Mouse (Mus musculus): Measurements from ENCODE around the gene Akr1cl.
"Not testable (repeated sequence)": the region's sequence is repeated elsewhere in the genome, so short reads cannot be mapped to it uniquely, and the experiment has no call there.

The Akr1cl gene

DNA sequence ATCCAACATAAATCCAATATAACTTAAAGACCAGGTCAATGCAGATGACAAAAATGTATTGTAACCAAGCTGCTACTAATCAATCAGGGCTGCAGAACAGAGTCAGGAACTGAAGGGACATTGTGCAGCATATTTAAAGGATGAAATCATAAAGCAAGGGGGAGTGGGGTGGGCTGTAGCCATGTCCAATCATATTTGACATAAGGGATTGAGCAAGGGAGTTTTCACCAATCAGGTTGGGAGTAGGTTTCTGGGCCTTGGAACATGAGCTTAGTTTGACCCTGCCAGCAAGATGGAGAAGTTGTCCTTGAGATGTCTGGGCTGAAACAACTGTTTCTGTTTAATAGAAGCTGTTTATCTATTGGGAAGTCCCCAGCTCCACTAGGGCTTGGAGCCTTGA, at the start of gene Akr1cl:
Akr1cl (minus strand) TSS at position 119 of the 400 bp plus-strand sequence.
- DNase-seq, result no peak

DNA sequence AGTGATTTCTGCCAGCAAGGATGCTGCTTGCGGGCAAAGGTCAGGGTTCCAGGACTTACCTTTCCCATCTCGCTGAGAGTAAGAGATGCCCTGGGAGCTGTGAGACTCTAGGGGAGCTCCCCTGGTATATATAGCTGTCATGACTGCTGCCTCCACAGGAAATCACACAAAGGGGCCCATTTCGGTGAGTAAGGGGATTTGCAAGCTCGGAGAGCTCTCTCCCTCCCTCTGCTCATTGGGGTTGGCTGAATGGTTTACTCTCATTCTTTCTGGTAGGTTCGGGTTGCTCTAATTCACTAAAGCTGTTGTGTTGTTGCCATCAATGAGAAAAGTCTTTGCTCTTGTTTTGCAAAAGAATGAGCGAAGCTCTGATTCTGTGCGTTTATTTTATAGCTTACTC, 49.6 kb upstream of the Akr1cl start, which contains the start of gene Crygb:
Crygb (minus strand) TSS at position 101 of the 400 bp plus-strand sequence.
- DNase-seq, result no peak

DNA sequence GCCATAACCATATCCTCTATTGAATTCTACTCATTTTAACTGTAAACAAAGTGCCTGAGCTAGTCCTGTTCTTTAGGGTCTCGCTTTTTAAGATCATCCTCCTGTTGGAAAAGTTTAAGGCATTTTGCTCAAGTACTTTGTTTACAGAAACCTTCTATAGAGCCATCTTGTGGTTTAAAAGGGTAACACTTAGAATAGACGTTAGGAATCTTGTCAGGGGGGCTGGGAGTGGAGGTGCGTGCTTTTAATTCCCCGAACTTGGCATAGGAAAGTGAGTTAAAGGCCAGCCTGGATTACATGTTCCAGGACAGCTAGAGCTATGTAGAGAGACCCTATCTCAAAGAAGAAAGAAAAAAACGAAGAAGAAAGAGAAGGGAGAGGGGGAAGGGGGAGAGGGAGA, 43.0 kb upstream of the Akr1cl start:
- no peak for DNase-seq

DNA sequence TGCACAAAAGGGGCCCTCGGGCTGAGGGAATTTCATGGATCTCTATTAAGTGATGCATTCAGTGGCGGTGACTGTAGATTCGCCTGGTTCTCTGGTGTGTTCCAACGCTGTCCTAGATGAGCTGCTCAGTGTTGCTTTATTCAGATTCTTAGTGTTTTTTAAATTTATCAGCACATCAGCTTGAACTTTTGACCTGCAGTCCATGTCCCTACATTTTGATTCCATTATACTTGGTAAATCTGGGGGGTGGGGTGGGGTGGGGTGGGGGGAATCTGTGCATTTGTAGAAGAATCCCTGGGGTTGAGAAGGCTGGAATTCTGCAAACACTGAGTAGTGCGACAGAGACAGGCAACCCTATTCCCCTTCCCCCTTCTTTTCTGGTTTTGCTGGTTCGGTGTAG, 41.0 kb upstream of the Akr1cl start, which contains the start of gene Crygc:
Crygc (minus strand) TSS at position 101 of the 400 bp plus-strand sequence.
- no peak for DNase-seq

DNA sequence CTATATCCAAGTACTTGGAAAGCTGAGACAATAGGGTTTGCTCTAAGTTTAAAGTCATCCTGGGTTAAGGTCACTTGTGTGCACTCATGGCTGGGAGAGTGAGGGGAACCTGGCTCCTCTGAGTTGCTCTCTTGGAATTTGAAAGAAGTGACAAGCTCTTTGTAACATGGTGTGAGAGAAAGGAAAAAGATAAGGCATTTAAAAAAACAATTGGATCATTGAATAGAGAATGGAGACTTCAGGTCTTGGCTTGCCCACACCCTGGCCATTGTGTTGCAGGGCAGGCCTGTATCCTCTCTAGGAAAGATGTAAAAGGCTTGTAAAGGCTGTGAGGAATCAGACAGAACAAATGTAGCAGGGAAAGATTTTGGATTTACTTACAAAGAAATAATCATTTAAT, 35.3 kb upstream of the Akr1cl start:
- DNase-seq, result no peak

DNA sequence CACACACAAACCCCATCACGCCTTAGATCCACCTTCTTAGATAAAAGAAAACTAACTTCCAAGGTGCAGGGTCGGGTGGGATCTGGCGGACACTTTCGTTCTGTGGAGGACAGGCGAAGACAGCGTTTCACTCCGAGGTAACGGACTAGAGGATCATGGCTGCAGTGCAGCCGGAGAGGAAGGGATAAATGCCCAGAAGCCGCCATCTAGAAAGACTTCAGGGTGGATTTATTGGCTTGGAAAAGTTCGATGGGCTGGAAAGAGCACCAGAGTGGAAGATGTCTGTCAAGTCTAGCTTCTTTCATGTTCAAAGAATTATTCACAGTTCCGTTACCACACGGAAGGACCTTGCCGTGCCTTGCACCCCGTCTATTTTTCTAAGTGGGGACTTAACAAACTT, 31.6 kb upstream of the Akr1cl start:
- DNase-seq, result no peak

DNA sequence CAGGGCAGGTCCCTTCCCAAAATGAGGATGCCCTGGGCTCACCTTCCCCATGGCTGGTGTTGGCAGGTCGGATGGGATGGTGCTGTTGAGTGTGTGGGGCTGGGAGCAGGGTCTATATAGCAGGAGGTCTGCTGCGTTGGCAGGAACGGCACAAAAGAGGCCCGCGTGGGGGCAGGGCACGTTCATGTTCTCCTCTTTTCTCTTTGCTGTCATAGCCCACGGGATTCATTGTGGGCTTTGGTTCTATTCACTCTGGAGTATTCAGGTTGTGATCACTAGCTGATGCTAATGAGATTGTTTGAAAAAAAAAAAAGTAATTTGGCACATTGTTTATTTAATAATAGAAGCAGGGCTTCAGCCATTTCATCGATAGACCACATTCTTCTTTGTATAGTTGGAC, 30.8 kb upstream of the Akr1cl start, which contains the start of gene Crygd:
Crygd (minus strand) TSS at position 101 of the 400 bp plus-strand sequence.
- no peak for DNase-seq

DNA sequence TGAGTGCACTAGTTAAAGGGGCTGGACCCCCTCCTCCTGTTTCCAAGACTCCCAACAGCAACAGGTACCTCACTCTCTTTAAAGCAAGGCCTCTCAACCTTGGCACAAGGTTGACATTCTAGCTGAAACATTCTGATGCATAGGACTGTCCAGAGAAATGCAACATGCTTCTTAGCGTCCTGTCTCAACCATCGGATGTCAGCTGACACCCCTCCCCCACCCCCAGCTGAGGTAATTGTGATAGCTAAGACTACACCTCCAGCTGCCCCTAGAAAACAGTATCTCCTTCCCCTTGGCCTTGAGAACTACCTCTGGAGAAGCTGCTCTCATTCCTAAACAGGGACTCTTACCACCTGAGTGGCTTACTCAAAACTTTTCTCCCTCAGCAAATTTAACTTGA, 19.6 kb upstream of the Akr1cl start:
- DNase-seq, result no peak

DNA sequence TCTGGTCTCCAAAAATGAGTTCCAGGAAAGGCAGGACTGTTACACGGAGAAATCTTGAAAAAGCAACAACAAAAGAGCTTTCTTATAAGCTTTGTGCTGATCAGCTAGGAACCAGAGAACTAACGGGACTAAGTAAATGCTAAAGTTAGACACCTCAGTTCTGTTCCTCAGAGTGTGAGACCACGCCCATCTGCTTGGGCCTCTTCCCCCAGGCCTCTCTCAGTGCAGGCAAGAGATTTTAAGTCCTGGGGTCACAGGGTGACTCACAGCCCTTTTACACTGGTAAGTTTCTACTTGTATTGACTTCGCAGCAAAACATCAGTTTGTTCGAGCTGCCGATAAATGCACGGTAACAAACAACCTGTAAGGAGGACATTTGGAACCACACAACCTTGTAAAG, 19.1 kb upstream of the Akr1cl start:
- DNase-seq, result no peak

DNA sequence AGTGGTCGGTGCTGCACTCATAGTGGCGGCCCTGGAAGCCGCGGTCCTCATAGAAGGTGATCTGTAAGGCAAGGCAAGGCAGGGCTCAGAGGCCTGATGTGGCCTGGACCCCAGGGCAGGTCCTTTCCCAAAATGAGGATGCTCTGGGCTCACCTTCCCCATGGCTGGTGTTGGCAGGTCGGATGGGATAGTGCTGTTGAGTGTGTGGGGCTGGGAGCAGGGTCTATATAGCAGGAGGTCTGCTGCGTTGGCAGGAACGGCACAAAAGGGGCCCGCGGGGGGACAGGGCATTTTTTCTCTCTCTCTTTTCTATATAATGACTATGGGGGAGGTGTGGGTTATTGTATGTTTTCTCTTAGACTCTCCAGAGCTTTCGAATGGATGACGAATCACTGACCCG, 18.4 kb upstream of the Akr1cl start, which contains the start of gene Cryge:
Cryge (minus strand) TSS at position 198 of the 400 bp plus-strand sequence.
- DNase-seq, result not testable (repeated sequence)

DNA sequence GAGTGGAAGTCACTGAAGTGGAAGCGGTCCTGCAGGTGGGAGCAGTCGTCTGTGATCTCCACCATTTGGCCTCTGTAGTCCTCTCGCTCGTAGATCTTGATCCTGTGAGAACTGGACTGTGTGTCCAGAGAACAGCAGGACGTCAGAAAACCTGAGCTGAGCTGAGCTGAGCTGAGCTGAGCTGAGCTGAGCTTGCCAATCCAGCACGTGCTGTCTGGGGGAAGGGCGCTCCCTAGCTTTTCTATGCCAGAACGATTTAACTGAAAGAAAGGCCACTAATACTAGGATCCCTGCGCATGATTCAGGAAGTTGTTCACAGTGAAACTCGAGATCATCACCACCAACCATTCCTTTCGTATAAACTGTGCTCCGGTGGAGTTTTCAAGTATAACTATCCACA, 16.2 kb upstream of the Akr1cl start:
- peak; percentile 35 for DNase-seq

DNA sequence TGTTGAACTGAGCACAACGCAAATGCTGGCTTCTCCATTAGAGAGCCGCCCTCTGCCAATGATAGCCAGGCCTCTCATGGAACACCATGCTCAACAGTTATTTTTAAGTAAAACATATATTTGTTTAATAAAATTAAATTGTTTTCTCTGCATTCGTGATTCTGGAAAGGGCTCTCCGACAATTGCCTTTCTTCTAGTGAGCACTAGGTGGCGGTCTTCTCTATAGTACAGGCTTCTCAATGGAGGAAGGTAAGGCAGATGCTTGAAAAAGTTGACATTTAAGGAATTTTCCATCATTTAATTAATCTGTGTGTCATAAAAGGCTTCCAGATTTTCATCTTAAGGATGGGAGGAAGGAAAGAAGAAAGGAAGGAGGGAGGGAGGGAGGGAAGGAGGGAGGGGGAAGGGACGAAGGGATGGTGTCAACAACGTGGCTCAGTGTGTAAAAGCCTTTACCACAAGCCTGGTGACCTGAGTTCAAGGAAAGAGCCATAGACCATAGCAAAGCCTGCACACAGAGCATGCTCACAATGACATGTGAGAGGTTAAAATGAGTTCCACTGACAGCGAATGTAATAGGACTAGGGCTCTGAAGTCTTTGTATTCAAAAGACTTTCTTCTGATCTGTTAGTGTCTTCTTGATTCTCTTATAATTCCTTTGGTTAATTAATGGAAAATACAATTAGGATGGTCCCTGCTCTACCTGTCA, 14.0 kb upstream of the Akr1cl start:
- DNase-seq, result no peak

DNA sequence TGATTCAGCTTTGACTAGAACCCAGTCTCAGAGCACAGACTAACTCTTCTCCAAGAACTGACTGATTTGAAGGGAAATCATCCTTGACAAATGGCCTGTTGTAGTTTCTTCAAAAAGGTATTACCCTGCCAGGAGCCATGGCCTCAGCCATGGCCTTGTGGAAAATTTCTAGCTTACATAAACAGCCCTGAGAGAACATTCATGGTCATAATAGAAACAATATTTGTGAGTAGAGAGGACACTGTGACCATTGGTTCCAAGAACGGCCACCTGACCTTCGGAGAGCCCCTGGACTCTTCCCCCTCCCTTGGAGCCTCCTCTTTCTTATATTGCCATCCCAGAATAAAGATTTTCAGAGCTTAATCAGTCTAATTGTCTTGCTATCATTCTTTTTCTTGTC, 10.9 kb upstream of the Akr1cl start:
- no peak for DNase-seq

DNA sequence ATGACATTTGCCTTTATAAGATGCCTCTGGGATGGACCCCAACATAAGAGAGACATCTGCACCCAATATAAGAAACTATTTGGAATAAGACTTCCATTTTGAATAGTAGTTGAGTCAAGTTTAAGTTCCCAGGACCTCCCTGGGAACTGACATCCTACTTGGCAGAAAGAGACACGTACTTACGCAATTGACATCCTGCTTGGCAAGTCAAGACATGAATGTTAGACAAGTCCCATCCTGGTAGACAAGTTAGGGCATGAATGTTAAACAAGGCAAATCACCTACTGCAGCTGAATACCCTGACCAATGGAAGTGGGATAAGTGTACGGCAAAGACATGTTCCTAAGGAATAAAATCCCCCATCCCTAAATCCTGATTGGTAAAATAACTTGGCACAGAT, 9.3 kb upstream of the Akr1cl start:
- DNase-seq, result no peak

DNA sequence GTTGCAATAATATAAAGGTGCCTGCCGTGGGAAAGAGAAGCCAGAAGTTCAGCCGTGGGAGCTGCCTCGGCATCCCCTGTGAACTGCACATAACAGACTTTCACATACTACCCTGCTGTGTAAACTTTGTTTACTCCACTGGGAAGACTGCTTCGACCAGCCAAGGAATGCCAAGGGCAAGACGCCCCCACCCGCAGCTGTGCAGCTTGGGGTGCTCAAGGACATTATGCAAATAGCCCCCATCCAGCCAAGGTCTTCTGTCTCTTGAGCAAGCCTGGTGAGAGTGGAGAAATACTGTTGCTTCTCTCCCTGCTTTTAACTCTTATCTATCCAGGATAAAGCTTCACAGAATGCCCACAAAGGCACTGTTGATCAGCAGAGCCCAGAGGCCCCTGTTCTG, 8.2 kb upstream of the Akr1cl start:
- no peak for DNase-seq

DNA sequence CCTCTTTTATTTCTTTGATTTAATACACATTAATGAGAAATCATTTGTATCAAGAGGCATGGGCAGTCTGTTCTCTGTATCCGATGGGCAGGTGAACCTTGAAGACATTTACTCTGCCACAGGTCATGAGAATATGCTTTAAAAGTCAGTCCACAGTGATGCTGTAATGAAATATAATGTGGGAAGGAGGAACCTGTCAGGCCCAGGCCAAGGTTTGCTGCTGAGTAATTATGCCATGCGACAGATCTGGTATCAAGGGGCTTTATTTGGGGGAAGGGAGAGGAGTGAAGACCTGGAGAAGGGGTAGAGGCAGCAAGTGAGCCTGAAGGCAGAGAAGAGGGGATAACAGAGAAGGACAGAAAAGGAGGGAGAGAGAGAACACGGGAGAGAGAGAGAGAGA, 7.1 kb upstream of the Akr1cl start:
- no peak for DNase-seq

DNA sequence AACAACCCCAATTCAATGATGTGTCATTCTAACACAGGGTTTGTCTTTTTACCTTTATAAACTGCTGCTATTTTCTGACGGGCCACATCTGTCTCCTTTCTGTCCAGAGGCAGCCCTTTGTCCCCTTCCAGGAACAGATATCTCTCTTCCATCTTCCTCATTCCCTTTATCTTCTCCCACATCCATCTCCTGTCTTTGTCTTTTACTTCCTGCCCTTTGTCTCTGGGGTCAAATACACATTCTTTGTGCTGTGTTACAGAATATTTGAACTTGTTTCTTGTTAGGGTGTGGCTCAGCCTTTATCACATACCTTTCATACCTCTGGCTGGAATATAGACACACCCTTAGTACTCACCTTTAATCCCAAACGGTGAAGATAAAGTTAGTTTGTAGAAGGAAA, 5.0 kb upstream of the Akr1cl start:
- DNase-seq, result no peak

DNA sequence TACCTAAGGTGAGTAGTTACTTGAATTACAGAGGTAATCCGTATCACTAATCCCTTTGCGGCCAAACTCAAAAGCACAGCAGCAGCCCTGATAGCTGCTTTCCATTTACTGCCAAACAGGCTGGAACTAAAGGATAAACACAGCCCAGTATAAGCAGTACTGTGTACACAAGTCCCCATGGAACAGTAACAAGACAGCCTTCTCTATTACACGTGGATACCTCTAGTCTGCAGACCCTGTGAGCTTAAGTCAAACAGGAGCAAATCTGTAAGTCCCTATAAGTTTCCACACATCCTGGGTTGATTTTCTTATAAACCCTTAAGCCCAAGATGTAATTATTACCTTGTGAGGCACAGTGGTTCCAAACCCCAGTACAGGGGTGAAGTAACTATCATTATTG, 3.0 kb upstream of the Akr1cl start:
- DNase-seq, result no peak

DNA sequence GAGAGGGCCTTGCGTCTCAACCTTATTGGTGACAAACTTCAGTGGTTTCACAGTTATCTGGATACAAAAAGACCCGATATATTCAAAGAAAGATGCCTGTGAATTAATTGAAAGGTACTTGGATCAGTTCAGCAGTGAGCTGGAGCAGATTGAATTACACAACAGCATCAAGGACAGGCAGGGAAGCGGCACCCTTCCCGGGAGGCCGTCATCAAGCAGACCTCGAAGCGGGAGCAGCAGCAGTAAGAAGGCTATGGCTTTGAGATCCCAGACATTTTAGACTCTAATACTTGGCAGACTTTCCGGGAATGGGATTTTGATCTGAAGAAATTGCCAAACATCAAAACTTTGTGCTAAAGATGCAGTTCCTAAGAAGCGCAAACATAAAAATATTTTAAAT, 4.4 kb downstream of the Akr1cl start:
- DNase-seq, result no peak

DNA sequence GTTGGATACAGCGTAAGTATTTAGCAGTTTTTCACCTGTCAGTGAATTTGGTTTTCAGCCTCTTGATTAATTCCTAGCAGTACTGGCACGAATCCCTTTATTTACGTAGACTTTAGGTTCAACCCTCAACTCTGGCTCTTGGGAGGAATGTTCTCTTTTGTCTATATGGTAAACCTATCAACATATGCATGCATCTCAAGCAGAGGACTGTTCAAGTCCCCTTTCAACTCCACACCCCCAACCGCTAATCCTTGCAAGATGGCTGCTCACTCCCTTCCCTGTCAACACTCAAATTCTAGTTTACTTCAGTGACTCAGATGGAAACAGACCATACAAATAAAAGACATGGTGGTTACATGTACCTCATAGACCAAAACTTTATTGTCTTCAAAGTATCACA, 19.8 kb downstream of the Akr1cl start:
- no peak for DNase-seq

DNA sequence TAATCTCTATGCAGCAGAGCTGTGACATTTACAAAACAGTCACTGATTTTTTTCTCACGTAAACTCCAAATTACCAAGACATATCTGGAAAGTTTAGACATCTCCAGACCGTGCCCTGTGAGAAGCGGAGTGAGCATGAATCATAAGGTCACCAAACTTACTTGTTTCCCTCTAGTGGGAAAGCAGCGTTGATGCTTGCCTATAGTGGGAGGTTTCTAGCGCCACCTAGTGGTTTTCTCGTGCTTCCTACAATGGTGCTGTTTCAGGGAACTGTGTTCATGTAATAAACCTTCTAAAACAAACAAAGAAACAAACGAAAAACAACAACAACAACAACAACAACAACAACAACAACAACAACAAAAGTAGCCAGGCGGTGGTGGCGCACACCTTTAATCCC, 22.4 kb downstream of the Akr1cl start:
- DNase-seq, result peak; percentile 28

DNA sequence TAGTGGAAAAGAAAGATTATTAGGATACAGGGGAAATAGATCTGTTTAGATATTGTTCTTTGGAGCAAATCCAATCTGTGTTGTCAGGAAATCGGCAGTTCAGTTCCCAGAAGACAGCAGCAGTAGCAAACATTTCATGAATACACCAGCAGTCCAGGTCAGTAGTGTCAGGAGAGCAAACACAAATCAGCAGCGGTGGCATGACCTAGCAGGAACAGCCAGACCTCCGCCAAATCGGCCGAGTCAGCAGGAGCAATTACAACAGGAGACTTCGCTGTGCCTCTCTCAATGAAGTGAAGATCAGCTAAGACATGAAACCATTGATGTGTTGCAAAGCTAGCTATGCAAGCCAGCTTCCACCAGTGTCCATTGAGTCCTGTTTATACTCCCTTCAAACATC, 27.0 kb downstream of the Akr1cl start:
- no peak for DNase-seq

DNA sequence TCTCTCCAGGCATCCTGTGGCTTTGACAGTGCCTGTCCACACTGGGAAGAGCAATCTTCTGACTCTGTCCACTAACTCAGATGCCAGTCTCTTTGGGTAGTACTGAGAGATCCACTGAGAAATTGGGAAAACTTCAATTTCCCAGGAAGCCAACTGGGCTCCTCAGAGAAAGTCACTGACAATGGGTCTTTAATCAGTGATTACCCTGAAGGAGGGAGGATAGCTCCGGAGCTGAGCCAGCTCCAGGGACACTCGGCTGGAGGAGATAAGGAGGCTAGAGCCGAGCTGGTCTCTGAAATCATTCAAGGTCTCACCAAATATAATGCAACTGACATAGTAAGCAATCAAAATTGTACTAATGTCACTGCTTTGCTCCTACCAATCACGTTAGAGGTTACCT, 28.0 kb downstream of the Akr1cl start:
- no peak for DNase-seq

DNA sequence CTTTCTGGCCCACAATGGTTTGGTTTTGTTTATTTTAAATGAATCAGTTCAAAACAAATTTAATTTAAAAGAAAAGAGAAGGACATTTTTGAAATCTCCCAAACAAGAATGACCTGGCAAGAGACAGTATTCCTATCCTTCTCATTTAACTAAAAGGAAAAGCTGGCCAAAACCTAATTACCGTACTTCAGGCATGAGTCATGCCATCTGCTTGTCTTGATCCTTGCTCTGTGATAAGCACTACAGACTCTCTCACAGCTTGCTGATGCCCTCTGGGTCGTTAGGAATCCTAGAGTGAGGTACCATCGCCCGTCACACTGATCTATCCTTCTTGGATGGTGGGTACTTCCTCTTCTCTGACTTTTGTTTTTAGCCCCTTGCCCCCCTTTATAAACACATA, 39.4 kb downstream of the Akr1cl start:
- DNase-seq, result no peak

DNA sequence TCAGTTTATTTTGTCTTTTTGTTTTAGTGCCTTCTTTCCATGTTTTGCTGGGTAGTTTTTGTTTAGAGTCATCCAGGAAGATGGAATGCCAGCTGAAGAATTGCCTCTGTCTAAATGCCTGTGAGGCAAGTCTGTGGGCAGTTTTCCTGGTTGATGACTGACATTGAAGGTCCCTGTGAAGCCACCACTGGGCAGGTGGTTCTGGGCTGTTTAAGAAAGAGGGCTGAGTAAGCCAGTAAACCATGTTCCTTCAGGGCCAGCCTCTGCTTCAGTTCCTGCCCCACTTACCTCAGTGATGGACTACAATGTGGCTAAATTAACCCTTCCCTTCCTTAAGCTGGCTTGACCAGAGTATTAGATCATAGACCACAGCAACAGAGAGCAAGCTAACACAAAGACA, 44.4 kb downstream of the Akr1cl start:
- DNase-seq, result no peak
